Mouse (Mus musculus): ENCODE results near the gene Srsf5. TPM values are rescaled to one million over a fixed set of nuclear protein-coding genes. Genes with fewer than 3 reads are reported as not detected.

The Srsf5 gene
- polyA plus RNA-seq, 1 experiment from 2014 or later: 426 TPM

- 0 out of 2 replicates have a peak, but pooled peaks cover 4% of the 10 kb centered on the region for H3K4me1 ChIP-seq (ENCODE audit: control insufficient read depth, insufficient read depth, low read length)
- no peaks in the 10 kb centered on the region for H3K9me3 ChIP-seq (replicated peaks; ENCODE audit: control insufficient read depth, low read length, poor library complexity, severe bottlenecking)
- H3K27ac ChIP-seq (ENCODE audit: low read length): no peak overlapping the region
- H3K9ac ChIP-seq (ENCODE audit: low read depth, low read length): no peak overlapping the region
- H3K36me3 ChIP-seq (ENCODE audit: control insufficient read depth, insufficient read depth, low read length): no peaks in the 10 kb centered on the region
- 79% methylated on average over 1 of the region's 1 CpGs for WGBS
- no peaks in the 10 kb centered on the region for H3K27me3 ChIP-seq (ENCODE audit: control insufficient read depth, insufficient read depth, low read depth, low read length)
- H3K4me2 ChIP-seq (ENCODE audit: low read length): no peak overlapping the region
- no peak overlapping the region for H3K4me3 ChIP-seq (ENCODE audit: low read depth, low read length)
- ATAC-seq: no peak
These were observed 17.8 kb upstream of the Srsf5 start for GRCm38 (mm10) chr12:80927518-80927917.

DNA sequence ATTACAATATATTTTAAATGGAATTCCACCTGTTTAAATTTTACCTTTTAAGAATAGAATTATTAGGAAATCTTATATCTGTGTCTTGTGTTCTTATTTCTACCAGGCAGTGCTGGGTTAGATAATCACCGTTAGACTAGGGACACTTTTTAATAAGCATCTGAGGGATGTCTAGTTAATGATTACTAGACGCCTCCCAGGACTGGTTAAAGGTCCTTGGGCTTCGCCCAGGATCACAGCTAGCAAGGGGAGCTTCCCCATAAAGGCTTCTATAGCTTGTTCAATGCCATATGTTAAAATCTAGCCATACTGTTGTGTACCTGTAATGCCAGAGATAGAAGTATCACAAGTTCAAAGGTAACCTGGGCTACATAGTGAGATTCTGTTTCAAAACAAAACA, 16.4 kb upstream of the Srsf5 start:
- Histone ChIP-seq H3K27ac (ENCODE audit: low read length) (no peak overlapping the region), H3K27me3 (ENCODE audit: control insufficient read depth, insufficient read depth, low read depth, low read length) (no peaks in the 10 kb centered on the region), H3K4me1 (ENCODE audit: control insufficient read depth, insufficient read depth, low read length) (no peaks in the 10 kb centered on the region), H3K4me2 (ENCODE audit: low read length) (no peak overlapping the region), H3K36me3 (ENCODE audit: control insufficient read depth, insufficient read depth, low read length) (no peaks in the 10 kb centered on the region), H3K4me3 (ENCODE audit: low read depth, low read length) (no peak overlapping the region), H3K9ac (ENCODE audit: low read depth, low read length) (no peak overlapping the region), H3K9me3 (replicated peaks; ENCODE audit: control insufficient read depth, low read length, poor library complexity, severe bottlenecking) (no peaks in the 10 kb centered on the region)
- WGBS: 89% methylated on average over 3 of the region's 3 CpGs
- no peak for ATAC-seq

DNA sequence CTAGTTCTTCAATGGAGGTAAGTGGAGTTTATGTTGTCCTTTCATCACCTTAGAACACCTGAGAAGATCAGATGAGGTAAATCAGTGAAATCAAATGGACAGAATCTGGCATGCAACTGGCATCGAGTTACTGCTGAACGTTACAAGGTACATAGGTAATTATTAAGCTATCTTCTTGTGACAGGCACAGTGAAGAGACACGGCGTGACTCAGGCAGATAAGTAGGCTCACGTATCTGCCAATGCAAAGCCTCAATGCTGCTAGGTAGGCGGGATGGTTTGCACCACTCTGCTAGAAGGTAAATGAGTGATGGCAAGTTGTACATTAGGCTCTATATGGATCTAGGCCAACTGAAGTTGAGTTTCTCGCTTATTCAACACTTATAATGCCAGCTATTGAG, 15.2 kb upstream of the Srsf5 start:
- Histone ChIP-seq H3K4me1 (ENCODE audit: control insufficient read depth, insufficient read depth, low read length) (no peaks in the 10 kb centered on the region), H3K36me3 (ENCODE audit: control insufficient read depth, insufficient read depth, low read length) (no peaks in the 10 kb centered on the region), H3K27ac (ENCODE audit: low read length) (no peak overlapping the region), H3K4me3 (ENCODE audit: low read depth, low read length) (no peak overlapping the region), H3K27me3 (ENCODE audit: control insufficient read depth, insufficient read depth, low read depth, low read length) (no peaks in the 10 kb centered on the region), H3K4me2 (ENCODE audit: low read length) (no peak overlapping the region), H3K9me3 (replicated peaks; ENCODE audit: control insufficient read depth, low read length, poor library complexity, severe bottlenecking) (no peaks in the 10 kb centered on the region), H3K9ac (ENCODE audit: low read depth, low read length) (no peak overlapping the region)
- WGBS: 90% methylated on average over 7 of the region's 7 CpGs
- no peak for ATAC-seq

- Histone ChIP-seq H3K36me3 (ENCODE audit: control insufficient read depth, insufficient read depth, low read length) (no peaks in the 10 kb centered on the region), H3K4me3 (ENCODE audit: low read depth, low read length) (no peak overlapping the region), H3K4me2 (ENCODE audit: low read length) (no peak overlapping the region), H3K27me3 (ENCODE audit: control insufficient read depth, insufficient read depth, low read depth, low read length) (no peaks in the 10 kb centered on the region), H3K9me3 (replicated peaks; ENCODE audit: control insufficient read depth, low read length, poor library complexity, severe bottlenecking) (no peaks in the 10 kb centered on the region), H3K27ac (ENCODE audit: low read length) (no peak overlapping the region), H3K4me1 (ENCODE audit: control insufficient read depth, insufficient read depth, low read length) (no peaks in the 10 kb centered on the region), H3K9ac (ENCODE audit: low read depth, low read length) (no peak overlapping the region)
- 89% methylated on average over 3 of the region's 3 CpGs for WGBS
- no peak for ATAC-seq
These were observed 13.7 kb upstream of the Srsf5 start for GRCm38 (mm10) chr12:80931402-80932140.

- Histone ChIP-seq H3K36me3 (ENCODE audit: control insufficient read depth, insufficient read depth, low read length) (no peaks in the 10 kb centered on the region), H3K9ac (ENCODE audit: low read depth, low read length) (no peak overlapping the region), H3K9me3 (replicated peaks; ENCODE audit: control insufficient read depth, low read length, poor library complexity, severe bottlenecking) (no peaks in the 10 kb centered on the region), H3K4me1 (ENCODE audit: control insufficient read depth, insufficient read depth, low read length) (no peaks in the 10 kb centered on the region), H3K4me2 (ENCODE audit: low read length) (no peak overlapping the region), H3K27me3 (ENCODE audit: control insufficient read depth, insufficient read depth, low read depth, low read length) (no peaks in the 10 kb centered on the region), H3K4me3 (ENCODE audit: low read depth, low read length) (no peak overlapping the region), H3K27ac (ENCODE audit: low read length) (no peak overlapping the region)
- WGBS: 97% methylated on average over 1 of the region's 1 CpGs
- ATAC-seq: no peak
These were observed 12.4 kb upstream of the Srsf5 start for GRCm38 (mm10) chr12:80932865-80933264.

- H3K36me3 ChIP-seq (ENCODE audit: control insufficient read depth, insufficient read depth, low read length): no peaks in the 10 kb centered on the region
- no peaks in the 10 kb centered on the region for H3K4me1 ChIP-seq (ENCODE audit: control insufficient read depth, insufficient read depth, low read length)
- 78% methylated on average over 2 of the region's 2 CpGs for WGBS
- H3K27ac ChIP-seq (ENCODE audit: low read length): no peak overlapping the region
- H3K4me2 ChIP-seq (ENCODE audit: low read length): no peak overlapping the region
- ATAC-seq: no peak
- no peak overlapping the region for H3K4me3 ChIP-seq (ENCODE audit: low read depth, low read length)
- no peaks in the 10 kb centered on the region for H3K9me3 ChIP-seq (replicated peaks; ENCODE audit: control insufficient read depth, low read length, poor library complexity, severe bottlenecking)
- no peaks in the 10 kb centered on the region for H3K27me3 ChIP-seq (ENCODE audit: control insufficient read depth, insufficient read depth, low read depth, low read length)
- H3K9ac ChIP-seq (ENCODE audit: low read depth, low read length): no peak overlapping the region
These were observed 8.6 kb upstream of the Srsf5 start for GRCm38 (mm10) chr12:80936751-80937150.

GRCm38 (mm10) chr12:80937331-80938029, 7.8 kb upstream of the Srsf5 start:
- no peak overlapping the region for H3K27ac ChIP-seq (ENCODE audit: low read length)
- no peak for ATAC-seq
- WGBS: 82% methylated on average over 9 of the region's 9 CpGs

DNA sequence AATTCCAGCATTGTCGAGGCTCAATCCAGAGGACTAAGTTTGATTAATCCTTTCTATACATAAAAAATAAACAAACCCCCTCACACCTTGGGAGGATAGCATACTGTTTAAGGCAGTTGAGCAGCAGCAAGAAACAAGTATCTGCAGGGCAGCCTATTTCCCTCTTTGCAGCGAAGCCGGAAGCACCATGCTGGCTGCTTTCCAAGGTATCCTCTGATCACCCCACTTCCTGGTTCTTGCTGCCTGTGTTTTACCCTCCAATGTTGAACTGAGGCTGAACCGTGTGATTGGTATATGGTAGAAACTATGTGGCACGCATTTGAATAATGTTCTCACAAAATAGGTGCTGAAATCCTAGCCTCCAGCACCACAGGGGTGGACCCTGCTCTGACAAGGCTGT, 6.7 kb upstream of the Srsf5 start:
- Histone ChIP-seq H3K27me3 (ENCODE audit: control insufficient read depth, insufficient read depth, low read depth, low read length) (no peaks in the 10 kb centered on the region), H3K9me3 (replicated peaks; ENCODE audit: control insufficient read depth, low read length, poor library complexity, severe bottlenecking) (no peaks in the 10 kb centered on the region), H3K36me3 (ENCODE audit: control insufficient read depth, insufficient read depth, low read length) (no peaks in the 10 kb centered on the region), H3K4me2 (ENCODE audit: low read length) (no peak overlapping the region), H3K4me1 (ENCODE audit: control insufficient read depth, insufficient read depth, low read length) (no peaks in the 10 kb centered on the region), H3K27ac (ENCODE audit: low read length) (no peak overlapping the region), H3K4me3 (ENCODE audit: low read depth, low read length) (no peak overlapping the region), H3K9ac (ENCODE audit: low read depth, low read length) (no peak overlapping the region)
- 74% methylated on average over 5 of the region's 5 CpGs for WGBS
- ATAC-seq: no peak

More at GRCm38 (mm10) chr12:80937331-80938029, 7.8 kb upstream of the Srsf5 start:
- Histone ChIP-seq H3K4me2 (ENCODE audit: low read length) (no peak overlapping the region), H3K4me1 (ENCODE audit: control insufficient read depth, insufficient read depth, low read length) (no peaks in the 10 kb centered on the region), H3K27me3 (ENCODE audit: control insufficient read depth, insufficient read depth, low read depth, low read length) (no peaks in the 10 kb centered on the region), H3K36me3 (ENCODE audit: control insufficient read depth, insufficient read depth, low read length) (no peaks in the 10 kb centered on the region), H3K9ac (ENCODE audit: low read depth, low read length) (no peak overlapping the region), H3K9me3 (replicated peaks; ENCODE audit: control insufficient read depth, low read length, poor library complexity, severe bottlenecking) (no peaks in the 10 kb centered on the region), H3K4me3 (ENCODE audit: low read depth, low read length) (no peak overlapping the region)

- H3K4me3 ChIP-seq (ENCODE audit: low read depth, low read length): no peak overlapping the region
- H3K36me3 ChIP-seq (ENCODE audit: control insufficient read depth, insufficient read depth, low read length): no peaks in the 10 kb centered on the region
- no peak for ATAC-seq
- no peaks in the 10 kb centered on the region for H3K27me3 ChIP-seq (ENCODE audit: control insufficient read depth, insufficient read depth, low read depth, low read length)
- H3K27ac ChIP-seq (ENCODE audit: low read length): no peak overlapping the region
- no peaks in the 10 kb centered on the region for H3K9me3 ChIP-seq (replicated peaks; ENCODE audit: control insufficient read depth, low read length, poor library complexity, severe bottlenecking)
- H3K9ac ChIP-seq (ENCODE audit: low read depth, low read length): no peak overlapping the region
- no peak overlapping the region for H3K4me2 ChIP-seq (ENCODE audit: low read length)
- no peaks in the 10 kb centered on the region for H3K4me1 ChIP-seq (ENCODE audit: control insufficient read depth, insufficient read depth, low read length)
- WGBS: 78% methylated on average over 4 of the region's 4 CpGs
These were observed 6.1 kb upstream of the Srsf5 start for GRCm38 (mm10) chr12:80939165-80939564.
